ENCODE assay signal across 25 mouse cellular contexts in the genomic region with DNA sequence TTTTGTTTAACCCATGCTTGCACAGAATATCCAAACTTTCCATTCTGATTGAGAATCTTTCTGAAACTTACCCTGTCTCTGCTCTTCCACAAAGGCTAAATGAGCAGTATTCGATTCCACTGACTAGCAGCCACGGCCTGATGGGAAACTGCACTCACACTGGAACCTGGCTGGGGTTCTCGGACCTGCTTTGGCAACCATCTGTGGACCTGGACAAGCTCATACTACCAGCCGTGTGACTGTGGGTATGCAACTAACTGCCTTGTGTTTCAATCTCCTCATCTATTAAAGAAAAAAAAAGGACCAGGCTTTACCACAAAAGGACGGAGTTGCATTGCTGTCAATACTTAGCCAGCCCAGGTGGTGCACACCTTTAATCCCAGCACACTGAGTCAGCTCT.
DNase-seq lines count a peak whose midpoint lies in the region; ATAC-seq and TF ChIP-seq lines count a peak whose summit lies in the region.
"Had no signal": no experiment of that assay in that cellular context is flagged by ENCODE, and none has a peak within 500 bp of the region (broad histone marks: within the 10 kb centered on the region; RNA-seq: fewer than 3 reads in every experiment).

No protein-coding gene starts in this region.

- no peak for TF ChIP-seq EP300 in stomach, postnatal 0 days (optimal IDR thresholded peaks at IDR 0.05)

- WGBS in embryonic facial prominence, embryonic 13.5 days = 78% methylated on average over 5 of the region's 5 CpGs
- 93% methylated on average over 5 of the region's 5 CpGs for WGBS in embryonic facial prominence, embryonic 10.5 days
- 87% methylated on average over 5 of the region's 5 CpGs for WGBS in forebrain, embryonic 15.5 days
- 83% methylated on average over 5 of the region's 5 CpGs for WGBS in stomach, postnatal 0 days

- no peak overlapping the region for H3K4me2 ChIP-seq in embryonic facial prominence, embryonic 13.5 days
- H3K4me2 ChIP-seq in forebrain, embryonic 15.5 days (replicated peaks) = no peak overlapping the region
- H3K4me2 ChIP-seq in stomach, postnatal 0 days (replicated peaks; ENCODE audit: low read depth) = no peak overlapping the region
- H3K4me2 ChIP-seq: hindbrain, embryonic 15.5 days; liver, embryonic 12.5 days; midbrain, embryonic 12.5 days; stomach, embryonic 15.5 days had no signal

- H3K4me3 ChIP-seq in embryonic facial prominence, embryonic 13.5 days = no peak overlapping the region
- H3K4me3 ChIP-seq in embryonic facial prominence, embryonic 10.5 days = no peak overlapping the region
- H3K4me3 ChIP-seq in forebrain, embryonic 15.5 days = no peak overlapping the region
- no peak overlapping the region for H3K4me3 ChIP-seq in stomach, postnatal 0 days (ENCODE audit: low read depth, low read length)
- H3K4me3 ChIP-seq: forebrain, embryonic 10.5 days; hindbrain, embryonic 10.5 days; hindbrain, embryonic 15.5 days; liver, embryonic 12.5 days; megakaryocyte, embryonic 14.5 days; midbrain, embryonic 12.5 days; stomach, embryonic 15.5 days had no signal

- no peak overlapping the region for H3K9ac ChIP-seq in embryonic facial prominence, embryonic 13.5 days
- H3K9ac ChIP-seq in forebrain, embryonic 15.5 days (replicated peaks) = no peak overlapping the region
- H3K9ac ChIP-seq in stomach, postnatal 0 days (ENCODE audit: low read length) = no peak overlapping the region
- H3K9ac ChIP-seq: hindbrain, embryonic 15.5 days; liver, embryonic 12.5 days; liver, postnatal 0 days; midbrain, embryonic 12.5 days; stomach, embryonic 15.5 days had no signal

- H3K9me3 ChIP-seq in embryonic facial prominence, embryonic 13.5 days = no peaks in the 10 kb centered on the region
- H3K9me3 ChIP-seq in embryonic facial prominence, embryonic 10.5 days = no peaks in the 10 kb centered on the region
- H3K9me3 ChIP-seq in forebrain, embryonic 15.5 days = no peaks in the 10 kb centered on the region
- no peaks in the 10 kb centered on the region for H3K9me3 ChIP-seq in stomach, postnatal 0 days (ENCODE audit: control insufficient read depth, low read length)
- H3K9me3 ChIP-seq: forebrain, embryonic 10.5 days; G1E; hindbrain, embryonic 10.5 days; hindbrain, embryonic 15.5 days; liver, embryonic 12.5 days; megakaryocyte, embryonic 14.5 days; midbrain, embryonic 12.5 days; stomach, embryonic 15.5 days had no signal

- ATAC-seq in embryonic facial prominence, embryonic 13.5 days (ENCODE audit: insufficient number of reproducible peaks, insufficient read depth, low FRiP score, low TSS enrichment, low read depth) = no peak
- ATAC-seq in forebrain, embryonic 15.5 days (replicated peaks) = no peak
- no peak for ATAC-seq in stomach, postnatal 0 days (ENCODE audit: low FRiP score, low TSS enrichment)
- ATAC-seq: inflammation-experienced regulatory T-cells, adult 6 months; liver, embryonic 12.5 days; liver, postnatal 0 days had no signal

- peaks cover 21% of the 10 kb centered on the region for H3K4me1 ChIP-seq in embryonic facial prominence, embryonic 13.5 days
- peaks cover 4% of the 10 kb centered on the region for H3K4me1 ChIP-seq in embryonic facial prominence, embryonic 10.5 days
- H3K4me1 ChIP-seq in forebrain, embryonic 15.5 days = no peaks in the 10 kb centered on the region
- no peaks in the 10 kb centered on the region for H3K4me1 ChIP-seq in stomach, postnatal 0 days (replicated peaks; ENCODE audit: control insufficient read depth, insufficient read depth)

- H3K27me3 ChIP-seq in embryonic facial prominence, embryonic 13.5 days = no peaks in the 10 kb centered on the region
- no peaks in the 10 kb centered on the region for H3K27me3 ChIP-seq in embryonic facial prominence, embryonic 10.5 days (replicated peaks; ENCODE audit: low read depth, poor library complexity, severe bottlenecking)
- no peaks in the 10 kb centered on the region for H3K27me3 ChIP-seq in forebrain, embryonic 15.5 days
- H3K27me3 ChIP-seq in stomach, postnatal 0 days (ENCODE audit: control insufficient read depth, insufficient read depth, low read length) = no peaks in the 10 kb centered on the region
- H3K27me3 ChIP-seq: hindbrain, embryonic 15.5 days; liver, embryonic 12.5 days; megakaryocyte, embryonic 14.5 days; midbrain, embryonic 12.5 days; stomach, embryonic 15.5 days had no signal

- no peak for DNase-seq in embryonic facial prominence, embryonic 10.5 days (ENCODE audit: low spot score)
- peak; percentile 63 for DNase-seq in cerebellum, adult 8-10 months
- DNase-seq in cerebellum, postnatal 25 days = peak; percentile 74 to 80
- no peak for DNase-seq in gastrocnemius, postnatal 36 days
- DNase-seq in stomach, postnatal 0 days (ENCODE audit: low spot score) = no peak
- DNase-seq: adrenal gland, postnatal 10 days; gastrocnemius, postnatal 10 days; heart, postnatal 14 days; kidney, adult 11 months; kidney, postnatal 25 days; left cerebral cortex, postnatal 4 days; liver, postnatal 0 days; lung, postnatal 36 days; thymus, postnatal 14 days had no signal

- peak overlapping the region; percentile 49 for H3K27ac ChIP-seq in embryonic facial prominence, embryonic 13.5 days
- no peak overlapping the region for H3K27ac ChIP-seq in embryonic facial prominence, embryonic 10.5 days (replicated peaks)
- H3K27ac ChIP-seq in forebrain, embryonic 15.5 days (replicated peaks) = no peak overlapping the region
- H3K27ac ChIP-seq in stomach, postnatal 0 days (replicated peaks) = no peak overlapping the region
- H3K27ac ChIP-seq: forebrain, embryonic 10.5 days; hindbrain, embryonic 10.5 days; hindbrain, embryonic 15.5 days; liver, embryonic 12.5 days; midbrain, embryonic 12.5 days; stomach, embryonic 15.5 days had no signal

- intact Hi-C loops in gastrocnemius, postnatal 36 days (cut with DNase I) = no loop called here

- no peak for TF ChIP-seq CTCF in stomach, postnatal 0 days (IDR thresholded peaks at IDR 0.05; ENCODE audit: low read depth)

- no peaks in the 10 kb centered on the region for H3K36me3 ChIP-seq in embryonic facial prominence, embryonic 13.5 days
- H3K36me3 ChIP-seq in embryonic facial prominence, embryonic 10.5 days (replicated peaks) = no peaks in the 10 kb centered on the region
- H3K36me3 ChIP-seq in forebrain, embryonic 15.5 days = no peaks in the 10 kb centered on the region
- no peaks in the 10 kb centered on the region for H3K36me3 ChIP-seq in stomach, postnatal 0 days (ENCODE audit: control insufficient read depth, insufficient read depth, low read length)
- H3K36me3 ChIP-seq: forebrain, embryonic 10.5 days; hindbrain, embryonic 10.5 days; hindbrain, embryonic 15.5 days; midbrain, embryonic 12.5 days; stomach, embryonic 15.5 days had no signal

Comparison
In these comparisons a context has a peak if more than half of its experiments do, and no peak if none do; other contexts are left out.
1. DNase-seq: peak in cerebellum, adult 8-10 months (single experiment) and cerebellum, postnatal 25 days (2 of 2); none in embryonic facial prominence, embryonic 10.5 days (single experiment), gastrocnemius, postnatal 36 days (0 of 2) and stomach, postnatal 0 days (single experiment).